Mouse (Mus musculus) forebrain, embryonic 15.5 days (tissue): Measurements from ENCODE around the gene Clrn3. TPM values are rescaled to one million over a fixed set of nuclear protein-coding genes. Genes with fewer than 3 reads are reported as not detected.
"Not testable (repeated sequence)": the region's sequence is repeated elsewhere in the genome, so short reads cannot be mapped to it uniquely, and the experiment has no call there.

Source experiments
- ATAC-seq: fragments of 200-750 bp; cut with Nextera tagmentation; replicated peaks from 2 replicates; pipeline ENCODE4 v1.8.0; 2017; ENCODE audit warnings: mild to moderate bottlenecking, moderate TSS enrichment, moderate library complexity
- H3K27ac ChIP-seq: fragments of 300-500 bp; sonication (generic); replicated peaks from 2 replicates; pipeline ENCODE4 v1.5.1; 2015; ENCODE audit warnings: mild to moderate bottlenecking, inconsistent platforms
- H3K27me3 ChIP-seq: fragments of 300-500 bp; sonication (generic); 2 replicates; pipeline ENCODE4 v1.6.1; 2015; ENCODE audit warnings: inconsistent platforms
- H3K36me3 ChIP-seq: fragments of 300-500 bp; sonication (generic); 2 replicates; pipeline ENCODE4 v1.6.1; 2015; ENCODE audit warnings: mild to moderate bottlenecking, inconsistent platforms
- H3K4me1 ChIP-seq: fragments of 300-500 bp; sonication (generic); 2 replicates; pipeline ENCODE4 v1.6.1; 2015; ENCODE audit warnings: inconsistent platforms
- H3K4me2 ChIP-seq: fragments of 300-500 bp; sonication (generic); replicated peaks from 2 replicates; pipeline ENCODE4 v1.6.1; 2015; ENCODE audit warnings: mild to moderate bottlenecking, inconsistent platforms
- H3K4me3 ChIP-seq: fragments of 300-500 bp; sonication (generic); 2 replicates; pipeline ENCODE4 v1.5.1; 2015; ENCODE audit warnings: mild to moderate bottlenecking, inconsistent platforms
- H3K9ac ChIP-seq: fragments of 300-500 bp; sonication (generic); replicated peaks from 2 replicates; pipeline ENCODE4 v1.6.1; 2015; ENCODE audit warnings: mild to moderate bottlenecking, inconsistent platforms
- H3K9me3 ChIP-seq: fragments of 300-500 bp; sonication (generic); 2 replicates; pipeline ENCODE4 v1.6.1; 2016; ENCODE audit warnings: inconsistent platforms
- WGBS: fragments of 180-500 bp; shearing (Covaris S2); methylation state at CpG from one replicate; pipeline ENCODE4 v1.1.7; 2015; ENCODE audit warnings: mixed read lengths; 5-methylcytosine and 5-hydroxymethylcytosine counted together
- polyA plus RNA-seq: library from polyadenylated mRNA; unstranded; fragments of >200 nt; fragmentation: Nextera tagmentation; extraction: Ambion mirVana; gene quantifications from 2 replicates; pipeline ENCODE4 v1.2.1, GENCODE M21; 2015

Clrn3 gene
- polyA plus RNA-seq, 1 experiment from 2014 or later = not detected

DNA sequence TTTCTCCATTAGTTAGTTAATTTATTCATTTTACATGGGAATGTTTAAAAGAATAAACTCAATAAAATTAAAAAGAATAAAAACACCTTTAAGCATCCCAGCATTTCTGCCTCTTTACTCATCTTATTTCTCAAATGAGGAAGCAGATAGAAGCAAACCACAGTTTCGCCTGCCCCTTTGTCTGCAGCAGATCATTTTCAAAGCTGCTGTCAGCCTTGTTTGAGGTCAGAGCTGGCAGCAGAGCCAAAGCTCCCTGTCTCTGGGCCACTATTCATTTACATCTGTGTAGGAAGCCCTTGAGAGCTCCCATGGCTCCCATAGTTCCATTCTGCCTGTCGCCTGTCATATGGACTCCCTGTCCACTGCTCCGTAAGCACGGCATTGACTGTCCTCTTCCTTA, 19.9 kb downstream of the Clrn3 start:
- Histone ChIP-seq H3K27me3 (no peaks in the 10 kb centered on the region), H3K4me1 (no peaks in the 10 kb centered on the region), H3K27ac (no peak overlapping the region), H3K9me3 (no peaks in the 10 kb centered on the region), H3K4me2 (no peak overlapping the region), H3K4me3 (no peak overlapping the region), H3K36me3 (no peaks in the 10 kb centered on the region), H3K9ac (no peak overlapping the region)
- no peak for ATAC-seq
- 70% methylated on average over 4 of the region's 4 CpGs for WGBS

- not testable (repeated sequence) for H3K27me3 ChIP-seq, H3K4me1 ChIP-seq, H3K9me3 ChIP-seq, H3K4me2 ChIP-seq, ATAC-seq, H3K36me3 ChIP-seq, H3K27ac ChIP-seq, H3K4me3 ChIP-seq, H3K9ac ChIP-seq
- whole genome bisulfite sequencing = 93% methylated on average over 5 of the region's 5 CpGs
These were observed 21.9 kb downstream of the Clrn3 start for GRCm38 (mm10) chr7:135506506-135506905.

GRCm38 (mm10) chr7:135499403-135499802, 29.1 kb downstream of the Clrn3 start:
- no peak overlapping the region for H3K9ac ChIP-seq
- 50% methylated on average over 2 of the region's 2 CpGs for WGBS

GRCm38 (mm10) chr7:135498565-135499186, 29.8 kb downstream of the Clrn3 start:
- no peak overlapping the region for H3K27ac ChIP-seq
- H3K4me2 ChIP-seq = no peak overlapping the region
- no peak overlapping the region for H3K9ac ChIP-seq
- H3K27me3 ChIP-seq = no peaks in the 10 kb centered on the region
- H3K4me1 ChIP-seq = no peaks in the 10 kb centered on the region
- ATAC-seq = no peak
- WGBS = 90% methylated on average over 3 of the region's 3 CpGs
- H3K4me3 ChIP-seq = no peak overlapping the region
- H3K9me3 ChIP-seq = no peaks in the 10 kb centered on the region
- no peaks in the 10 kb centered on the region for H3K36me3 ChIP-seq

More at GRCm38 (mm10) chr7:135499403-135499802, 29.1 kb downstream of the Clrn3 start:
- no peak for ATAC-seq
- H3K4me3 ChIP-seq = no peak overlapping the region
- H3K4me1 ChIP-seq = no peaks in the 10 kb centered on the region
- H3K9me3 ChIP-seq = no peaks in the 10 kb centered on the region
- no peaks in the 10 kb centered on the region for H3K36me3 ChIP-seq
- H3K27me3 ChIP-seq = no peaks in the 10 kb centered on the region
- no peak overlapping the region for H3K4me2 ChIP-seq
- H3K27ac ChIP-seq = no peak overlapping the region

- H3K36me3 ChIP-seq = no peaks in the 10 kb centered on the region
- no peak overlapping the region for H3K9ac ChIP-seq
- no peak for ATAC-seq
- no peak overlapping the region for H3K4me2 ChIP-seq
- no peaks in the 10 kb centered on the region for H3K27me3 ChIP-seq
- WGBS = 47% methylated on average over 3 of the region's 3 CpGs
- H3K4me1 ChIP-seq = no peaks in the 10 kb centered on the region
- H3K4me3 ChIP-seq = no peak overlapping the region
- no peak overlapping the region for H3K27ac ChIP-seq
- no peaks in the 10 kb centered on the region for H3K9me3 ChIP-seq
These were observed 33.2 kb downstream of the Clrn3 start for GRCm38 (mm10) chr7:135495303-135495702.

DNA sequence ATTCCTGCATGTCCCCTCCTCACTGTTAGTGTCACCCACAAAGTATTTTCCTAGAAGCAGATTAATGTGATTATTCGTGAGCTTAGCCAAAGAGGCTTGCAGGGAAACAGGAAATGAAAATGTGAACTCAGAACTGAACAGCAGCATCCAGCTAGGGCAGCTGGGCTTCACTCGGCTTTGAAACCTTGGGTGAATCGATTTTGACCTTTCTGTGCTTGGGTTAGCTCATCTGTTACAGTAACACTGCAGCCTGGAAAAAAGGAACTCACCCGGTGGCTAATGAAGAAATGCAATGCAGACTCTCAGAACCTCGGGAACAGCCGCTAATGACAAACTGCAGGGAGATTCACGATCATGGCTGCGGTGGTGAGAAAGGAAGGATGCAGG, 38.0 kb downstream of the Clrn3 start:
- 74% methylated on average over 8 of the region's 8 CpGs for WGBS
- no peaks in the 10 kb centered on the region for H3K27me3 ChIP-seq

DNA sequence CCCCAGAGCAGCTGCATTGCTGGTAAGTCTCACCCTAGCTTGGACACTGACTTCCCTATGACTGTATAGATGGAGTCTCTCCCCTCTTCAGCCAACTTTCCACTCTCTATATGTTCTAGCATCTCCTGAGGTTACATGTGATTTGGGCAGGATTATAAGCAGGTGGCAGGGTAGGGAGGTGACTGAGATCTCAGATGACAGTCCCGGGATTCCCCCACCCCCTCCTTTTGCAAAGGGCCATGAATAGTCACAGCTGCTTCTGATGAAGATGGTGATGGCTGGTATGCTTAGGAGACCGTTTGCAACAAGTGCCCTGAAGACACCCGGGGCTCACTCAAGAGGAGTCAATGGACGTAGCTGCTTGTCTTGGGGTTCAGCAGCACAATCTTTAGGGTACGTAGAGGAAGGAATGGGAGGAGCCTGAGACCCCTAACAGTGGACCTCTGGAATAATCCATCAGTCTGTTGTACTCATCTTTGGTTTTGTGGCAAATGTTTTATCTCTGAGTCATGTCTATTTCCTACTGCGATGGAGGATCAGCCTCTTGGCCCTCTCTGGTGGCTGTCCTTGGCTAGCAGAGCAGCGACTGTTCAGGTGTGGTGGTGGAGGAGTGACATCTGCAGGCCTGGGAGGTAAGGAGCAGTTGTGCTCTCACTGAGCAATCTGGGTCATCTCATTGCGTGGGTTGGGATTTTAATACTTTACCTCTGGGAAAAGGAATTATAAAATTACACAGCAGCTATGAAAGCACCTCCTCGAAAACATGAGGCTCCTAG, 38.5 kb downstream of the Clrn3 start:
- Histone ChIP-seq H3K27me3 (no peaks in the 10 kb centered on the region), H3K27ac (no peak overlapping the region), H3K4me1 (peaks cover 17% of the 10 kb centered on the region), H3K9ac (no peak overlapping the region), H3K36me3 (no peaks in the 10 kb centered on the region), H3K9me3 (no peaks in the 10 kb centered on the region), H3K4me2 (no peak overlapping the region), H3K4me3 (no peak overlapping the region)
- WGBS = 80% methylated on average over 9 of the region's 9 CpGs
- ATAC-seq = no peak

More for the DNA sequence above, 38.0 kb downstream of the Clrn3 start:
- no peaks in the 10 kb centered on the region for H3K36me3 ChIP-seq
- no peak overlapping the region for H3K27ac ChIP-seq
- no peak overlapping the region for H3K9ac ChIP-seq
- H3K4me3 ChIP-seq = no peak overlapping the region
- H3K4me1 ChIP-seq = peaks cover 11% of the 10 kb centered on the region
- H3K9me3 ChIP-seq = no peaks in the 10 kb centered on the region
- no peak for ATAC-seq
- H3K4me2 ChIP-seq = no peak overlapping the region

GRCm38 (mm10) chr7:135488214-135488810, 40.1 kb downstream of the Clrn3 start:
- 67% methylated on average over 6 of the region's 6 CpGs for WGBS
- Histone ChIP-seq H3K9me3 (no peaks in the 10 kb centered on the region), H3K27ac (no peak overlapping the region), H3K4me2 (no peak overlapping the region), H3K27me3 (peaks cover 9% of the 10 kb centered on the region; the same call in 1 of the 2 replicates), H3K4me1 (peaks cover 19% of the 10 kb centered on the region), H3K9ac (no peak overlapping the region), H3K4me3 (no peak overlapping the region), H3K36me3 (no peaks in the 10 kb centered on the region)
- no peak for ATAC-seq

DNA sequence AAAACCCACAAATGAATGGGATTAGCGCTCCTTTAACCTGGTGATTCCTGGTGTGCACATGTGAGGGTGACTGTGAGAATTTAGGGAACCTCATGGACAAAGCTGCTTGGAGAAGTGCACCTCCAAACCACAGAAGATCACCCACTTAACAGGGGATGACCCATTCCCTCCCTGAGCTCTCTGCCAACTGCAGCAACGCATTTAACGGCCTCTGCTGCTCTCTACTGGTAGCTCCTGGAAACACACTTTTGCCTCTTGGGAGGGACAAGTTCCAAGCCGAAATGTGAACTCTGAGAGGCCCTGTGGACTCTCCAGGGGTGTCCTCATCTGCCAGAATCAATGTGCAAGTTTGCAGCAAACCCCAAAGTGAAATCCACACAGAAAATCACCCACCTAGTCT, 41.0 kb downstream of the Clrn3 start:
- no peak overlapping the region for H3K4me3 ChIP-seq
- no peak for ATAC-seq

GRCm38 (mm10) chr7:135486645-135487382, 41.6 kb downstream of the Clrn3 start:
- H3K9ac ChIP-seq = no peak overlapping the region
- H3K4me2 ChIP-seq = no peak overlapping the region
- peaks cover 19% of the 10 kb centered on the region for H3K4me1 ChIP-seq
- H3K9me3 ChIP-seq = no peaks in the 10 kb centered on the region
- WGBS = 44% methylated on average over 10 of the region's 10 CpGs
- H3K36me3 ChIP-seq = no peaks in the 10 kb centered on the region
- peaks cover 9% of the 10 kb centered on the region; the same call in 1 of the 2 replicates for H3K27me3 ChIP-seq
- H3K4me3 ChIP-seq = no peak overlapping the region
- H3K27ac ChIP-seq = no peak overlapping the region
- no peak for ATAC-seq

More for the DNA sequence above, 41.0 kb downstream of the Clrn3 start:
- Histone ChIP-seq H3K27me3 (peaks cover 9% of the 10 kb centered on the region; the same call in 1 of the 2 replicates), H3K9me3 (no peaks in the 10 kb centered on the region), H3K27ac (no peak overlapping the region), H3K36me3 (no peaks in the 10 kb centered on the region), H3K9ac (no peak overlapping the region), H3K4me1 (peaks cover 19% of the 10 kb centered on the region), H3K4me2 (no peak overlapping the region)
- WGBS = 21% methylated on average over 4 of the region's 4 CpGs

GRCm38 (mm10) chr7:135485796-135486410, 42.6 kb downstream of the Clrn3 start:
- Histone ChIP-seq H3K9ac (no peak overlapping the region), H3K36me3 (no peaks in the 10 kb centered on the region), H3K4me1 (peaks cover 19% of the 10 kb centered on the region), H3K9me3 (no peaks in the 10 kb centered on the region), H3K27me3 (peaks cover 9% of the 10 kb centered on the region; the same call in 1 of the 2 replicates), H3K4me2 (no peak overlapping the region), H3K27ac (no peak overlapping the region), H3K4me3 (no peak overlapping the region)
- 11% methylated on average over 12 of the region's 12 CpGs for WGBS
- peak; percentile 83 for ATAC-seq
